Mouse (Mus musculus) testis, adult 2 months (tissue): ENCODE results near the gene Heg1. TPM values are rescaled to one million over a fixed set of nuclear protein-coding genes. Genes with fewer than 3 reads are reported as not detected.

Source experiments
- H3K27ac ChIP-seq: fragments of 200-500 bp; 2 replicates; pipeline ENCODE4 v1.5.1; 2012; ENCODE audit warnings: low read depth, low read length; ENCODE audit not compliant: control insufficient read depth, insufficient read depth
- H3K27me3 ChIP-seq: fragments of 200-500 bp; 2 replicates; pipeline ENCODE4 v1.6.1; 2012; ENCODE audit warnings: mild to moderate bottlenecking, low read length, moderate library complexity; ENCODE audit not compliant: control insufficient read depth, insufficient read depth
- H3K36me3 ChIP-seq: fragments of 200-500 bp; 2 replicates; pipeline ENCODE4 v1.6.1; 2012; ENCODE audit warnings: mild to moderate bottlenecking, low read length; ENCODE audit not compliant: control insufficient read depth, insufficient read depth
- H3K4me1 ChIP-seq: fragments of 200-500 bp; 2 replicates; pipeline ENCODE4 v1.6.1; 2012; ENCODE audit warnings: low read length; ENCODE audit not compliant: control insufficient read depth, insufficient read depth
- H3K4me3 ChIP-seq: fragments of 200-500 bp; 2 replicates; pipeline ENCODE4 v1.5.1; 2012; ENCODE audit warnings: low read depth, mild to moderate bottlenecking, low read length, moderate library complexity, mixed read lengths; ENCODE audit not compliant: control insufficient read depth
- CTCF ChIP-seq: fragments of 200-500 bp; IDR thresholded peaks from 2 replicates; pipeline ENCODE4 v1.5.1; 2012; ENCODE audit warnings: low read depth, mild to moderate bottlenecking, inconsistent platforms, low read length, moderate library complexity; ENCODE audit not compliant: control insufficient read depth, insufficient read depth, insufficient replicate concordance
- POLR2A ChIP-seq: fragments of 200-500 bp; IDR thresholded peaks from 2 replicates; pipeline ENCODE4 v1.6.1; 2012; ENCODE audit warnings: low read depth, mild to moderate bottlenecking, inconsistent platforms, low read length, moderate library complexity; ENCODE audit not compliant: control insufficient read depth
- polyA plus RNA-seq: library from polyadenylated mRNA; depleted of rRNA; stranded (reverse); fragments of >200 nt; gene quantifications from 2 replicates; pipeline ENCODE4 v1.2.3, GENCODE M21; 2012

Gene Heg1
- polyA plus RNA-seq, 1 experiment = 12.9 TPM

DNA sequence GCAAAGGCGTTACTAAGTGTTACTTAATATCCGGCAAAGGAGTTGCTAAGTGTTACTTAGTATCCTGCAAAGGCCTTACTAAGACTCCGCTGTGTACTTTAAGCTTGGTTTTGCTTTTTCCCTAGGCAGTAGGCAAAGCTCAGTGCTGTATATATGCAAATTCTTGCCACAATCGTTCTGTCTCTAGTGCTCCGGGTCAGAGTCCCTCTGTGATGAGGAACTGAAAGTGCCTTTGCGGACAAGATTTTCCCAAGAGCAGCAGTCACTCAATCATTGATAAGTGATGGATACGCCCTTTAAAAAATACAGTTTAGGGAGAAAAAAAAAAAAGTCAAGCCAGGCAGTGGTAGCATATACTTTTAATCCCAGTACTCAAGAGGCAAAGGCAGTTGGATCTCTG lies 61.3 kb downstream of the Heg1 start:
- no peak overlapping the region for H3K27ac ChIP-seq
- no peaks in the 10 kb centered on the region for H3K36me3 ChIP-seq
- no peak overlapping the region for H3K4me3 ChIP-seq
- H3K27me3 ChIP-seq = no peaks in the 10 kb centered on the region
- H3K4me1 ChIP-seq = no peaks in the 10 kb centered on the region
- TF ChIP-seq CTCF (no peak), POLR2A (no peak)

DNA sequence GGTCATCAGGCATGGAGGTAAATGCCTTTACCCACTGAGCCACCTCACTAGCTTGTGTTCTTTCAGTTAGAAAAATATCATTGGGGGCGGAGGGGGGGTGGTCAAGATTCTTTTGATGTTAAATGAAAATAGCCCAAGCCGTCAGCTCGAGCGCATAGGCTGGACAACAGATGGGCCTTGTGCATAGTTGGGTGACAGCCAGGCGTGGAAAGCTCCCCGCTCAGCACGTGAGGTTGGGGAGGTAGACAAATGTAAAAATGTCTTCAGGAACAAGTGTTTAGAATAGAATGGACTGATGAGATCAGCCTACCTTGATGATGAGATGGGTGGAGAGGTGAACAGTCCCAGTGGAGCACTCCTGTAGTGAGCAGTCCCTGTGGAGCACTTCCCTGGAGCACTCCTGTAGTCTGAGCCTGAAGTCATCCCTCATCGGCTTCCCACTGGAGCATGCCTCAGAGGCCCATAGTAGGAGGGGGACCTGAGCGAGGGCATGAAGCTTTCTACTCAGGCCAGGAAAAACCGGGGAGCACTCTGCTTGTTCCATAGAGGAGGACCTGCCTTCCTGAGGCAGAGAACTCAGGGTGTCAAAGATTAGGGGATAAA lies 62.0 kb downstream of the Heg1 start:
- no peaks in the 10 kb centered on the region for H3K36me3 ChIP-seq
- no peak overlapping the region for H3K4me3 ChIP-seq
- H3K27me3 ChIP-seq = no peaks in the 10 kb centered on the region
- peaks cover 2% of the 10 kb centered on the region for H3K4me1 ChIP-seq
- TF ChIP-seq POLR2A = no peak
- TF ChIP-seq CTCF = no peak
- no peak overlapping the region for H3K27ac ChIP-seq

GRCm38 (mm10) chr16:33747346-33747954 lies 63.3 kb downstream of the Heg1 start:
- Histone ChIP-seq H3K4me1 (peaks cover 8% of the 10 kb centered on the region), H3K27ac (no peak overlapping the region), H3K36me3 (no peaks in the 10 kb centered on the region), H3K4me3 (no peak overlapping the region), H3K27me3 (no peaks in the 10 kb centered on the region)
- TF ChIP-seq CTCF (no peak), POLR2A (no peak)

GRCm38 (mm10) chr16:33747994-33748393 lies 63.8 kb downstream of the Heg1 start:
- Histone ChIP-seq H3K4me3 (no peak overlapping the region), H3K27me3 (no peaks in the 10 kb centered on the region), H3K36me3 (no peaks in the 10 kb centered on the region), H3K4me1 (peaks cover 8% of the 10 kb centered on the region), H3K27ac (no peak overlapping the region)
- TF ChIP-seq POLR2A (no peak), CTCF (no peak)

- peak overlapping the region; percentile 29; the same call in 1 of the 2 replicates for H3K27ac ChIP-seq
- H3K36me3 ChIP-seq = no peaks in the 10 kb centered on the region
- H3K4me1 ChIP-seq = peaks cover 8% of the 10 kb centered on the region
- TF ChIP-seq POLR2A (no peak), CTCF (no peak)
- peak overlapping the region; percentile 59 for H3K4me3 ChIP-seq
- no peaks in the 10 kb centered on the region for H3K27me3 ChIP-seq
These were observed 67.0 kb downstream of the Heg1 start for GRCm38 (mm10) chr16:33751152-33751551.

- Histone ChIP-seq H3K27ac (no peak overlapping the region), H3K36me3 (no peaks in the 10 kb centered on the region), H3K27me3 (no peaks in the 10 kb centered on the region), H3K4me1 (peaks cover 8% of the 10 kb centered on the region), H3K4me3 (peak overlapping the region; percentile 59)
- no peak for TF ChIP-seq POLR2A
- no peak for TF ChIP-seq CTCF
These were observed 67.4 kb downstream of the Heg1 start for GRCm38 (mm10) chr16:33751590-33751989.

- H3K4me1 ChIP-seq = peaks cover 8% of the 10 kb centered on the region
- no peak overlapping the region for H3K4me3 ChIP-seq
- TF ChIP-seq POLR2A (no peak), CTCF (no peak)
- H3K36me3 ChIP-seq = no peaks in the 10 kb centered on the region
- H3K27ac ChIP-seq = no peak overlapping the region
- H3K27me3 ChIP-seq = no peaks in the 10 kb centered on the region
These were observed 68.9 kb downstream of the Heg1 start for GRCm38 (mm10) chr16:33752904-33753578.
